Mouse (Mus musculus) natural killer cell, adult 2 months (primary cell): ENCODE results near the gene Bmt2.

ENCODE experiments used
- DNase-seq, 2 experiments: peaks; one replicate each; pipeline ENCODE4 v3.0.0; 2022; ENCODE audit warnings: low spot score in 2 of 2

Gene Bmt2

DNA sequence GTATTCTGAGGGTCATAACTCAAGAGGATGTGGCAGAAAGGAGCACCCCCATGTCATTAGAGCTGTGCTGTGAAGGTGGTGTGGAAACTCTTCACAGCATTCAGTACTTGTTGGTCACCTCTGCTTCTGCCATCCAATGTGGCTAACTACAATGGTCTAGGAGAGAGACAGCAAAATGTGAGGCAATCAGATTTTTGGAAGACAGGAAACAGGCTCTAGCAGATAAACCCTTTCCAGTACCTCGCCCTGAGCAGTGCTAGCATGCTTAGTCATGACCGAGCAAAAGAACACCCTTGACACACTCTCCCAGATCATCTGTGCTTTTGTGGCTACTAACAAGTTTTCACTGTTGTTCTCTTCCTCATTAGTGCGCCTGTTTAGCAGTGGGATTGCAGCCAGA is 60.7 kb downstream of the Bmt2 start:
- DNase-seq: no peak

DNA sequence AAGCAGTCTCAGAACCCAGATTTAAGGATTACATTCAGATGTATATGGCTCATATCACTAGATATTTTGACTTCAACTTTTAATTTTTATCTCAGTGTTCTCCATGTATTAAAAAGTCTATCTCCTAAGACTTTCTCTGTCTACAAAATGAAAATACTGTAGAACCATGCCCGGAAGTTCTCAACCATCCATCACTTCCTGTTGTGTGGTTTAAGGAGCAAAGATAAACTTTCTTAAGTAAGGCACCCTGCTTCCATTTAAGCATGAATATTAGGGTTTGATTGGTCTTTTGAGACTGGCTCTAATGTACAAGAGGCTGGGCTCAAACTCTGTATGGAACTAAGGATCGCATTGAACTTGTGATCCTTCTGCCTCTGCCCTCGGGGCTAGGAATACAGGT is 63.2 kb downstream of the Bmt2 start:
- DNase-seq: no peak

DNA sequence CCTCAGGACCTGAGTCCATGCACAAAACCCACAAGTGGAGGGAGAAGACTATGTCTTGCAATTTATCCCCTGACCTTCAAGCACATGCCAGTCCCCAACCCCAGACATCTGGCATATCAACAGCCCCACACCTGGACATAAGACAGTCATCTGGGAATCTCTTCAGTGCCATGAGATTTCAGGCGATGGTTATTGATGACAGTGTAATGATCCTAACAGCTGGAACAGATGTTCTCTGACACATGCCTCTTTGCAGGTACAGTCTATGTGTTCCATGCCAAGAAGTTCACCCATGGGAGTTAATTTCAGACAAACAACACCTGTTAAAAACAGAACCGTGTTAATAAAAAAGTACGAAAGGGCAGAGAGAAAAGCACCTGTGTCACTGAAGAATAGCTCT is 64.1 kb downstream of the Bmt2 start:
- DNase-seq: no peak

DNA sequence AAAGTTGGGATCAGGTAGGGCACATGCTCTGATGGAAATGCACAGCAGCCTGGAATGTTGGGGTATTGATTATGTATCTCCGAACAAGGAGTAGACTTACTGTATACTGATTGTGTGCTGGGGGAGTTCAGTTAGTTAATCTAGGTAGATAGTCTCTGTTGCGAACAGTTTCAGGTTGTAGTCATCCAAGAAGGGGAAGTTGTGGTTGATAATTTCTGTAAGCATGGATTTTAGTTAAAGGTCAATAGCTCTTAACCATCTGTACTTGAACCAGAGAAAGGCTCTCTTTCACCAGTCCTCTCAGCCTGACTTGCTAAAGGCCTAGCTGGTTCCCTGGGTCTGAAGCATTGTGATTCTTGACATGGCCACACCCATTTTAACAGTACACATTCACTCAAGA is 66.9 kb downstream of the Bmt2 start:
- no peak for DNase-seq

DNA sequence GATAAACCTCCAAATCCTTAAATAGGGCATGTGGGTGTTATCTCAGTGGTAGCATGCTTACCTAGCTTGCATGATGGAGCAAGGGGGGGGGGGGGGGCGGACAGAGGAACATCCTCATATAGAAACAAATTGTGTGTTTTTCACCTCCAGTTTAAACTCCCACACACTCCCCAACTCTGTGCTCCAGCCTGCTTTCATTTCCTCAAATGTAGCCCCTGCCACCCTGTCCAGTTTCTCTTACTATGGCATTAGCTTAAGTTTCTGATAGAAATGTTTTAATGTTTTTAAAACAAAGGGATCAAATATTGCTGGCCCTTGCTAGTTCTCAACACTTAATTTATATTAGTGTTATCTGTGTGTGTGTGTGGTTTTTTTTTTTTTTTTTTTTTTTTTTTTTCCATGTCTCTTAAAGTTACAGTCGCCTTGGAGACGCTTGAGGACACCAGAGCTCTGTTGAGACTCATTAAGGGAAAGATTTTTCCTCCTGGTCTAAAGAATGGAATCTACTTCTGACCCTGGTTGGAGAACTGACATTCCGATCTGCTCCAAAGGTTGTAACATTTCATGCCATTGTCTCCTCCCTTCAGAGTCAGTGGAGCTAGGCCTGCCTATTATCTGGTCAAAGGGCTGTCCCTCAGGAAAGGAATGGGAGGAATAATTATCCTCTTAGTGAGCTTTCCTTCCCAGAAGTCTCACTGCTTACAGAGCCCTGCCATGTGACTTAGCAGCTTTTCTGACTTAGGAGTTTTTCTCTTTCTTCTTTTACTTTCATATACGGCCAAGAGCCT is 68.2 kb downstream of the Bmt2 start:
- peak in 1 of 2 experiments; percentile 54 for DNase-seq

DNA sequence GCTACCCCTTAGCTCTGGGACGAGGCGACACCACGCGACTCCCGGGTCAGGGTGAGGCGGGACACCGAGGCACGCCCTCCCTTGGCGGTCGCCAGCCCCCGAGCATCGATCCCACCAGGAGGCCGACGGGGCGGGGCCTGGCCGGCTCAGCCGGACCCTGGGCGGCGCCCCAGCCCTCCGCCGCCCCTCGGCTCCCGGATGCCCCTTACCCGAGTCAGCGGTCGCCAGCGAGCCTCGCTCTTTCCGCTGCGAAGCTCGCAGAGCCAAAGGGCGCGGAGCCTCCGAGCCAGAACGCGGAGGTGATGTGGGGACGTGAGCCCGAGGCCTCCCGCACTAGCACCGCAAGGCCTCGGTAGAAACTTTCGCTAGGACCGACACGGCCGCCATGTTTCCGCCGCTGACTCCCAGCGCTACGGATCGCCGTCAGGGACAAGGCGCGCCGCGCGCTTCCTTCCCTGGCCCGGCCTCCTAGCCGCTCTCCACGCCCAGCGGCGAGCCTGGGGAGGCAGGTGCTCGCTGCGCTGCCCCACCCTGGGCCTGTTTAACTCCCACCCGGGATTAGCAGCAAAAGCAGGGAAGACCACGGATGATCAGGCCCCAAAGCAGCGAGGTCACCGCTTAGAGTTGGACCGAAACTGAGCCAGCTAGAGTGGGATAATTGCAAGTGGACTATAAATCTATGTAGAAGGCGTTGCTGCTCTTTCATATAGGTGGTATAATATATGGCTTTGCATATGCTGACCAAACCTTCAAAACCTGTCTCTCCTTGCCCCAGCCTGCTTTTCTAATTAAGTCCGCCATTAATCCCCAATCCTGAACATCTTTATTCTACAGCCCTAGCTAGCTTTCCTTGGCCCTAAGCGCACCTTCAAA is 69.9 kb downstream of the Bmt2 start, which contains the start of gene Tmem168:
TSS of gene Tmem168 (minus strand) at position 480 of the 873 bp plus-strand sequence.
- DNase-seq: peak; percentile 80 to 86

DNA sequence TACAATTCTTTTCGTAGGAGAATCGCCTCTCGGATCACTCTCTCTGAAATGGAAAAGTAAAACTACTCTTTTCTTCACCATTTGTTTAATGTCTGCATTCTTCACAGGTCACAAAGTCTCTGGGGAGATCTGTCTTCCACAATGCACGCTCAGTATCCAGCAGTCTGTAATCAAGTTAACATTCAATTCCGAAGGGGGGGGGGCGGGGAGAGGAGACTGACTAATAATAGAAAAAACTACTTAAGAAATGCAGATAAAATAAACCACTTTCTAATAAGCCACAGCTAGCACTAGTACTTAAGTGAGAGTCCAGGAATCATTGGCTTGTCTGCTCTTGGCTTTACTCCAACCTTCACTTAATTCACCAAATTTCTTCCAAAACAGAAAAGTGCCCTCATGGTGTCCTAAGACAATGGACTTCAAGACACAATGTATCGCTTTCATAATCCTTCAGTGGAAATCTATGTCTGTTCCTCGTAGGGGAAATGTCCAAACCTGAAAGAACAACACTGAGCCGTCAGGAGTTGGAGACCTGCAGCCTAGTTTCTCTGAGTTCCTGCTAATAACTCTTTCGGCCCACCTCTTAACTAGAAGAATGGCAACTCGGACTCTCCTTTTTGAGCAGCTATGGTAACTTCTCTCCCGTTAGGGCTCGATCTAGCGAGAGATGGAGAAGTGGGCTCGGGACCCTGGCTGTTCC is 70.7 kb downstream of the Bmt2 start:
- no peak for DNase-seq

DNA sequence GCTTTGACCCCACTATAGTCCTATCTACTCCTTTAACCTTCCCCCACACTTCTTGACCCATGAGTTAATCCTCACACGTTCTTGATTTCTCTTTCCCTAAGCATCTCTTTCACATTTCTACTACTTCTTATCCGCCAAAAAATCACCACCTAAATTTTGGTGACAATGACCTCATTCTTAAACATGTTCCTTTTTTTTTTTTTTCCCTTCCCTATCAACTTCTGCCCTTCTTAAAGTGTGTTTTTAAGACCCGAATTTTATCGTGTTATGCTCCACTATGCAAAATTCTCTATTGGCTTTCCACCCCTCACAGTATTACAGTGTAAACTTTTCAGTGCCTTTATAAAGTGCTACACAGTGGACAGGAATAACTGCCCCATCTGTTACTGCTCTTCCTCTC is 71.4 kb downstream of the Bmt2 start:
- no peak for DNase-seq

DNA sequence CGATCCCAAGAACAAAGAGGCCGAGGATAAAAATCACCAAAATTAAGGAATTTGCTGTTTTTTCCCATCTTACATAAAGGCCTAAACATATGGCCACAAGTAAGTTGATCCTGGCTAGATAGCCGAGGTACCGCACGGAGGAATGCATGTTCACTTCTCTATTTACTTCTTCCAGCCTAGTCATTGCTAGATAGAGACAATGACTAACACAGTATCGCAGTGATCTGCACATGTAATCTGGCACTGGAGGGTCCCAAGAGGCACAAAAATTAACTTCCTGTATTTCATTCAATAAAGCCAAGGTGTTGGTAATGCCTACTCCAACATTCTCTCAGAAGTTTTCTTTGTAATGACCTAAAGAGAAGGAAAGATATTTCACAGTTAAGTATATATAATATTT is 74.6 kb downstream of the Bmt2 start:
- DNase-seq: no peak

DNA sequence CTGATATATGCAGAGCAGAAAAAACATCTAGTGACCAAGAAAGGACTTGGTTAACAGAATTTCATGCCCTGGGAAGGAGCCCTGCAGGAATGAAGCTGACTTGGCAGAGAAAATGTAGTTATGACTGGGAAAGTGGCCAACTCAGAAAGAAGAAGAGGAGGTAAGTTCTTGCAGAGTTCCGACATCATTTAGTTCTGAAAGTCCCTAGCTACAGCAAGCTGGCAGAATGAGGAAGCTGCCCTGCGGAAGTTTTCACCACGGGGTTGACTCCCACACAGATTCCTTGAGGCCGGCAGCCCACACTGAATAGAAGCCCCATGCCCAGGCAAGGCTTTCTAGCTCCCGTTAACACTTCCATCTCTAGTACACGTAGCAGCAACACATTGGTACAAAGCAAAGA is 76.2 kb downstream of the Bmt2 start:
- DNase-seq: peak in 1 of 2 experiments; percentile 48

DNA sequence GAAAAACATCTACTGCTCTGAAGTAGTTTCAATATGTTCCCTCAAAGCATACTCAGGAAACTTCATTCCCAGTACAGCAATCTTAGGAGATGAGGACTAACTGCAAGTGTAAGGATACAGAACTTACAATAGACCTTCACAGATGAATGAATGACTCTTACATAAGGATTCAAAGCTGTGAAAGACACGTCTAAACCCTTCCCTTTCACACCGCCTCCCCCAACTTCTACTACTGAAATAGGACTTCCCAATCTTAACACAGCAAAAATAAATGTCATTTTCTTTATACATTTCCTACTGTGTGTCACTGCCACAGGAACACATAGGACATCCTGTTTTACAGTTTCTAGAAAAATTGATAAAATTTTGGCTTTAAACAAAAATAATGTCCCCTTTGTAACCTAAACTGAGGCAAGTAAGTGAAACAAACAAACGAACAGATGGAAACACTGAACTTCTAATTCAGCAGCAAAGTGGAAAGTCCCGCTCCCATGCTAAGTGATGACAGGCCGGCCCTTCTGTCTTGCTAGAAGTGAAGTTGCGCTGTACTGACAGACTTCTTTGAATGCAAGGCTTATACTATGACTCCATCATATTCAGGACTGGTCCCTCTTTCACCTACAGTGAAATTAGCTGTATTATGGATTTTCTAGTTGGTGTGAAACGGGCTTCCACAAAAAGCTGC is 79.4 kb downstream of the Bmt2 start:
- no peak for DNase-seq

DNA sequence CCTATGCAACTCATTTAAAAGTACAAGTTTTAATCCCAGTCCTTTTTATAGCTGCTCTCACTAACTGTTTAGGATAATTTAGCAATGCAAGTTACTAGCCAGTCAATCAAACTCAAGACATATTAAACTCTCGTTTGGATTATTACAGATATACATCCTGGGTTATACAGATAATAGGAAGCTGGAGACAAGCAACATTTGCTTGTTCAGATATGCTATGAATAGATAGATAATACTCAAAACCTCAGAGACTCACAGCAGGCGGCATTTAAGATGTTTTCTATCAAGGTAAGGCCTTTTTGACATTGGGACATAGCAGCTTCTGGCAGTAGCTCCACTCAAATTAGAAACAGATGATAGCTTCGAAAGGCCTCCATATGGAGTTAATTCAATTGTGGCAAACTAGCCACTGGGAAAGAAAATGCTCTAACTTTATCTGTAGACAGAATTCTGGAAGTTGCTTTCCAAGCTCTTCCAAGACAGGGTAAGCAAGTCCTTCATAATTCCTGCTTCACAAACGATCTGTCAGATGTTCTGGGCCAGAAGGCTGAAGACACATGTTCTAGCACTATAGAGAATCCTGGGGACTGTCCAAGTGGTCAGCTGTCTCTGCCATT is 84.9 kb downstream of the Bmt2 start:
- no peak for DNase-seq

DNA sequence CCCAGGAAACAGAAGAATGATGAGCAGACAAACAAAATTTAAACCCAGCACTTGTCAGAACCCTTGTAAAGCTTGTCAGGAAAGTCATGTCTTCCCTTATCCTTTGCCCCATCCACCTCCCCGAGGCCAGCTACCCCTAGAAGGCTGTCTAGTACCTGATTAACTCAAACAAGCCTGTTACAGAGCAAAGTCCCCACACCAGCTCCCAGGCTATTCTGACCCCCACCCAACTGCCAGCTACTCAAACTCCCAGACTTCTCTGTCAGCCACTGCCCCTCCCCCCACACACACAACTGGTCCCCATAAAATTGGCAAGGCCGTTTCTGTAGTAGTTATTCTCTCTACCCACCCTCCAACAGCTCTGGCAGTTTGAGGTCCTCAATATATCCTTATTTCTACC is 91.2 kb downstream of the Bmt2 start:
- DNase-seq: no peak

DNA sequence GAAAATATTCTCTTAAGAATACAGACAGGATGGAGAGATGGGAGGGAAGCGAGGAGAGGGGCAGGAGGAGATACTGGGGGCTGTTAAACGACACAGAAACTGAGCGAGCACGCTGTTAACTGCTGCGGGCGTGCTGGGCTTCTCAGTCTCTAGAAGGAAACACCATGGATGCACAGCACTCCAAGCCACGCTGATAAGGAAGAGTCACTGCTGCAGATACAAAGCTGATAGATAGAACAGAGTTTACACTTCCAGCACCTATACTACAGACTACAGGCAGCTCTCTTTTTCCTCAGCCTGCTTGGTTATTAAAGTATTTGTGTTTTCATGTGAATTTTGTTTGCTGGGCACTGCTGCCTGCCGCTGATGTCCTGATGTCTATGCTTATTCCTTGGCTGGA is 91.6 kb downstream of the Bmt2 start:
- DNase-seq: no peak

DNA sequence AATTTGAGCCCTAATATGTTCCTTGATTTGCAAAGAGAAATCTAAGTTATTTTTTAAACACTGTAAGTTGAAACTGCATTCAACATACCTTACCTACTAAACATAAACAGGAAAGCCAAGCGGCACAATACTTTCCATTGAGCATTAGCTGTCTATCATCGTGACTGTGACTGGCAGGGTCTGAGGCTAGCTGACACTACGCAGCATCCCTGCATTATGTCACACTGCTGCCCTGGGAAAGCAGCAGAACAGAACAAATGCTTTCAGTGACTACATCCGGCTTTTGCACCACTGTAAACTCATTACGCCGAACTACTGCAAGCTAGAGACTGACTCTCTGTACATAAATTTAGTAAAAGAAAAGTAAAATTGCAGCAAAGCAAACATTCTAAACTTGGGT is 93.0 kb downstream of the Bmt2 start:
- no peak for DNase-seq

DNA sequence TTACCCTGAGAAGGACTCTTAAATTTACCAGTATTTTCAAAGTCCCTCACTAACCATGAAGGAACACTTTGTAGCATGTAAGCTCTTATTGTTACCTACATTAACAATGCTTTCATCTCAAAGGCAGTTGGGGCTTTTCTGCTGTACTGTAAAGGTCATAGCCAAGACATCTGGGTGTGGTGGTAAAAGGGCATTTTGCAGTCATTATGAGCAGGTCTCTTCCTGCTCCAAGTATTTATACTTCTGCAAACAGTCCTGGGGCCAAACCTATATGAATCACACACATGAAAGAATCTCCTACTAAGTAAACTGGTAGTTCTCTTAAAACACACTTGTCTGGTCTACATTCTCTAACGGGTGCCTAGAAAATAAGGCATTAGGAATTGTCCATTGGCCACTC is 95.7 kb downstream of the Bmt2 start:
- DNase-seq: no peak
